Mouse (Mus musculus) spleen, postnatal 36 days (tissue): Measurements from ENCODE around the gene Rab14.

Experiments
- DNase-seq, 2 experiments: peaks; one replicate each; pipeline ENCODE4 v3.0.0; 2022; ENCODE audit warnings: low spot score in 2 of 2, mixed read lengths in 1 of 2

Rab14 gene

DNA sequence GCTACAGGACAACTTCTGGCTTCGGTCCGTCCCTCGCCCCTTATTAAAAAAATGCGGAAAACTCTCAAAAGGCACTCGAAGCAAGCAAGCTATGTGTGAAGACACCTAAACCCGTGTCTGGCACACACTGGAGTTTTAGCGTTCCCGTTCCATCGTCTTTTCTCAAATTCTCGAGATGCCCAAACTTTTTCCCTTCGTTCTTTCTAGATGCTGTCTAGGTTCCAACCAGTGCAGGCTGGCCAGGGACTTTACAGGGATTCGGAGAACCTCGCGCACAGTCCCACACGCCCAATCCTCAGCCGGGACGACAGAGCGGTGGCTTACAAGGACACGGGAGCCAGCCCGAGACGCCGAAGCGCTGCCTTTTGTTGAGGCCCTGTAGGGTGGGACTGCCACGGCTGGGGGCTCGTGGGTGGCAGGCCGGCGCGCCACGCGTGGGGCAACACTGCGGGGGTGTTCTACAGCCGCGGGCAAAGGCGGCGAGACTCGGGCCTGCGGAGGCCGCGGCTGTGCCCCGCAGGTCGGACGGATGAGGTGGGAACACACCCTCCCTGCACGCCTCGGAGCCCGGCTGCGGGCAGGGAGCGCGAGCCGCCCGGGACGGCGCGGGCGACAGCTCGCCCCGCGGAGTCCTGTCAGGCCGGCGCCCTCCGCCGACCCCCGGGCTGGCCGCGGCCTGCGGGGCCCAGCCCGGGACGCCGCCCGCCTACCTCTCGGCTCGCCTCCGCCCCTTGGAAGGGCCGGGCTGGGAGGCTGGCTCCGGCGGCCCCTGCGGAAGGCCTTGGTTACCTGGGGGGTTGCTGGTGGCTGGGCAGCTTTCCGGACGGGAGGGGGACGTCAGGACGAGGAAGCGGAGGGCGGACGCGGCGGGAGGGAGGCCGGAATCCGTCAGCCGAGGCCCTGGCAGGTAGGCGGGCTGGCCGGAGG lies 686 bp downstream of the Rab14 start:
- DNase-seq, result peak; percentile 36 to 43

DNA sequence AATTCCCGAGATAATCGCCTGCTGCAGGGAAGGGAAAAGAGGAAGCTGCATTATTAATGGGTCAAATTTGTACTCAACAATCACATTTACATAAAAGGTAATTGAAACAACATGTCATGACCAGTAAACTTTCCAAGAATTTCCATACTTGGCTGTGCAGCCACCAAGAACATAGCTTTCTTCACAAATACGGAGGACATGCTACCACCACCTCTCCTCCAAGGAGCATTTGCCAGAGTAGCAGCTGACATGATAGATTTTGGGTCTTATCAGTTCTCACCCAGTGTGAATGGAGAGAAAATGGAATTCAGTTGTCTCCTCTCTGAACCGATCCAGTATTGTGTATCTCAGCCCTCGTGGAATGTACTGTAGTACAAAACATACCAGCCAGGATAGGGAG lies 1.4 kb downstream of the Rab14 start:
- DNase-seq, result no peak

DNA sequence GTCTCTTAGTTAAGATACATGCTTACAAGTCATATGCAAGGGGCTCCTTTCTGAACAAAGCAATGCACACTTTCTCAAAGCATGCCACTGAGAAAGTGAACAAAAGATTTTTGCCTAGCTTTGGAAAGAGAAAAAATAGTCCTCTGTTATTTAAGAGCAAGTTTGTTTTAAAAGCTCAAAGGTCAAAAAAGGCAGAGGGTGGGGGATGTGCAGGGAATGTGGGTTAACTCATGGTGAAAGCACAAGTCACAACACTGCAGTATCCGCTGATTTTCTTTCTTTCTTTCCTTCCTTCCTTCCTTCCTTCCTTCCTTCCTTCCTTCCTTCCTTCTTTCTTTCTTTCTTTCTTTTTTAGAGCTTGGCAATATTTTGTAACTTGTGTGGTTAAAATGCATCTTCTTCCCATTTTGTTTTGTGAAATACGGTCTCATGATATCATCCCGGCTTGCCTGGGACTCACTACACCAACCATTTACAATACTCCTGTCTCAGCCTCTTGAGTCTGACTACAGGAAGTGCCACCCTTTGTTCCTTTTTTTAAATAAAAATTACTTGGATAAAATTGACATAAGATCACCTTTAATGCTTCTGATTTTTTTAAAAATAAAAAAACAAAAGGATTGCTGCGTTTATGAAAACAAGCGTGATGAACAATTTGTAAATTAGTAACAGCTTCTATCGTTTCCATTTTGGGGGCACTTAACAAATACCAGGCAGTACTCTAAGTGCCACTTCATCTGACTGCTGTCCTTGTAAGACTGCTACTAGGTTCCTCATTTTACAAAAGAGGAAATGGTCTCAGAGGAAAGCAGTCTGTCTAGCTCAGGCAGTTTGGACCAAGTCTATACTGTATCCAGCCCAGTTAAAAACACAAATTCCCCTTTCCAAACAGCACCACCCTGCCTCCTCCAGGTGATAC lies 5.0 kb downstream of the Rab14 start:
- DNase-seq, result peak; percentile 41 to 54

DNA sequence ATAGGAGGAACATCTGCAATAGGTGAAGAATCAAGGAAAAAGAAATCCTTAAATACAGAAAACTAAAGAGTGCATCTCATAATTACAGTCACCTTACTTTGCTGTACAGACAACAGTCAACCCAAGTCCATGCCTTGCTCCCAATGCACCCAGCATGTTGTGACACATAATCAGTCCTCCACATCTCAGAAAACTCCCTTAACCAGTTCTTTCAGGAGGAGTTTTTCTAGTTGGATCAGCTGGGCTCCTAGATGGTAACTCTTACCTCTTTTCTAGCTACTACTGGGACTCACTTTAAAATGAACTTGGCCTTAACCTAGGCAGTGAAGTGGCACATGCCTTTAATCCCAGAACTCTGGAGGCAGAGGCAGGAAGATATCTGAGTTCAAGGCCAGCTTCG lies 6.9 kb downstream of the Rab14 start:
- DNase-seq, result no peak

DNA sequence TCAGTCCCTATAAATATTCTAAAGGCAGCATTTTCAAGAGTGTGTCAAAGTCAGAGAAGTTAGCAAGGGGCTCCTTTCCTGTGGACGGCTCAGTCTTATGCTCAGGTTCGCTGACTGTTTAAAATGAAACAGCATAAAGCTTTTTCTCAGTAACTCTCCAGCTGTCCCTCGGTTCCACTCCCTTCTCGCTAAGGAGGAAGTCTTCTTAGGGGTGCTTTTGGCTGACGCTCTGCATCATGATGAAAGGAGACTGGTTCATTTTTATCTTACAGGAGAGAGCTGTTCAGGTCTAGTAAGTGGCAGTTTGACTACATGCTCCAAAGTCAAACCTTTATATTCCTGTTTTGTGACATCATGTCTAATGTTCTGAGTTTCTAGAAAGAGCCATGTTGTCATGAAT lies 12.0 kb downstream of the Rab14 start:
- DNase-seq, result no peak

DNA sequence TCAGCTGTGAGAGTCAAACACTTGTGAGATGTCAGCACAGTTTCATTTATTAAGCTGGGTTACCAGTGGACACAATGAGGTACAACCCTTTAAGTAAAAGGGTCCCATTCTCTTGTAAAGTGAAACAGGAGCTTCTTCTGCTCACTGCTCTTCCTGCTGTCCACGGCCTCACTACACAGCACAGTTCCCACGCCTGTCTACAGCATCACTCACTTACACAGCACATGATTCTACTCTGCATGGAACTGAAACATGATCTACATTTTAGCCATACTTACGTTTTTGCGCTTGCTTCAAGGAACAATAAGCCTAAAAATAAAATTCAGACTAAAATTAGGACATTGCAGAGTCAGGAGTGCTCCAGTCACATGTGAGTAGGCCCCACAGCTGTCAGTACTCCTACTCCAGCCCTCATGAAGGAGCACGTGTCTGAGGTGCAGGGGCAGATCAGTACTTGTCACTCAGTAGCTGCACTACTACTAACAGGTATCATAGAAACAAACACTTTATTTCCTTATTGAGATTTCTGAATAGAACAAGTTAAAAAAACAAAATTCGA lies 17.7 kb downstream of the Rab14 start:
- DNase-seq, result no peak

DNA sequence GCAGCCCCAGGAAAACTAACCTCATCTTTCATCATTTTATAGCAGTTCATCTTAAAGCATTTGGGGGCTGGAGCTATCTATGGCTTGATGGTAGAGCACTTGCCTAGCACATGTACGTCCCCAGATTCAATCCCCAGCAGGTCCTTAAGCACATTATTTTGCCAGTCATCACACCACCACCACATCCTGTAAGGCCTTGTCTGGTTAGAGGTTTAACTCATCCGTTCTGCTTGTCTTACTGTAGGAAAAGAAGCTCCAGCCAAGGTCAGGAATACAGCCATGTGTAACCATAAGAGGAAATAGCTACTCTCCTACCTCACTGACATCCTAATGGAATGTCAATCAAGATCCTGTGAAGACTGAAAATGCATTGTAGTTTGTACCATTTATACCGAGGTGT lies 22.8 kb downstream of the Rab14 start:
- DNase-seq, result no peak

DNA sequence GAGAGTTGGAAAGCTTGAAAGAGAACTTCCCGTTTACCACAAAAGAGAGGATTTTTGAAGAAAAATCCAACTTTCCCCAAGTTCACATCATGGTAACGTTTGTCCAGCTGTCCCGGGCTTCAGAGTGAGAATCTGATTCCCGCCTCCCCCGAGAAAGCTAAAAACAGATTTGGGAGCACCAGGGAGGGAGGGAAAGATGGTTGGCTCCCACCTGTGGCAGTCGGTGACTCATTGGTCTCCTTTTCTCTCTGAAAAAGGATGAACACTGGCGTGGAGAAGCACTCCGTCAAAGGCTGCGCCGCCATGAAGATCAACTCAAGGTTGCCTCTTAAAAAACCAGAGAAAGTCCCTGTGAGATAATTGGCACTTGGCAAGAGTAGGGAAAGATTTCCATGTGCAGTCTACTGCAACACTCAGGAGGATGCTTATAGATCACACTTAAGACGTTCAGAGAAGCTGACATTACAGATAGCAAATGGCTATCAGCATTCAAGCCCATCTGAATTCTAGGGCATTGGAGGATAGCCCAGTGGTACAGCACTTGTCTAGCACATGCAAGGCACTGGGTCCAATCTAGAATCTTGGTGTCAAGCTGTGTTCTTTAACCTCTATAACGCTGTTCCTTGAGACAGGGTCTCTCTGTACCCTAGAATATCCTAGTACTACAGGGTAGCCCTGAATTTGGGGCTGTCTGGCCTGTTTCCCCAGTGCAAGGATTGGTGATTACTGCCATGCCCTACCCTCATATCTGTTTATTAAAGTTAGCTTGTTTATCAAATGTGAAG lies 25.4 kb downstream of the Rab14 start:
- no peak for DNase-seq

DNA sequence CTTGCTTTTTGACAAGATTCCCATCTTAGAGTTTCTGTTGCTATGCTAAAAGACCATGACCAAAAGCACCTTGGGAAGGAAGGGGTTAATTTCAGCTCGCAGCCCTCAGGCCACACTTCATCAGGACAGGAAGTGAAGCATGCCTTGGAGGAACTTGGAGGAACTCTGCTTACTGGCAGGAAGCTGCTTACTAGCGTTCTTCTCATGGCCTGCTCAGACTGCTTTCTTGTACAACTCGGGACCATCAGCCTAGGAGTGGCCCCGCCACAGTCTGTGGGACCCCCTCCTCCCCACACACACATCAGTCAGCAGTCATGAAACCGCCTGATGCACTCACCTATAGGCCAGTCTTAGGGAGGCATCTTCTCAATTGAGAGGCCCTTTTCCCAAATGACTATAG lies 26.8 kb downstream of the Rab14 start:
- no peak for DNase-seq

DNA sequence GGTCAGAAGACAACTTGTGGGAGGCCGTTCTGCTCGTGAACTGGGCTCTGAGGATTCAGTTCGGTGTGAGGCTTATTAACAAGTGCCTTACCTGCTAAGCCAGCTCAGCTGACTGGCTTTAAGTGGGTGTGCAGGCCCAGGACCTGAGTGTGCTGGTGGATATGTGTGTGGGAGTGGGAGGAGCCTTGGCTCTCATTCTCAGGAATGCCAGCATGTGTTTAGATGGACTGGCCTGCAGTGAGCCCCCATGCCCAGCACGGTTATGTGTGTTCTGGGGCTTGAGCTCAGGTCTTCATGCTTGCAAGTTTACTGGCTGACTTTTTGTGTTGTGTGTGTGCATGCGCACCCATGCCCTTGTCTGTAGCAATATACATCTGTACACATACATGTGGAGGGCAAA lies 27.3 kb downstream of the Rab14 start:
- no peak for DNase-seq

DNA sequence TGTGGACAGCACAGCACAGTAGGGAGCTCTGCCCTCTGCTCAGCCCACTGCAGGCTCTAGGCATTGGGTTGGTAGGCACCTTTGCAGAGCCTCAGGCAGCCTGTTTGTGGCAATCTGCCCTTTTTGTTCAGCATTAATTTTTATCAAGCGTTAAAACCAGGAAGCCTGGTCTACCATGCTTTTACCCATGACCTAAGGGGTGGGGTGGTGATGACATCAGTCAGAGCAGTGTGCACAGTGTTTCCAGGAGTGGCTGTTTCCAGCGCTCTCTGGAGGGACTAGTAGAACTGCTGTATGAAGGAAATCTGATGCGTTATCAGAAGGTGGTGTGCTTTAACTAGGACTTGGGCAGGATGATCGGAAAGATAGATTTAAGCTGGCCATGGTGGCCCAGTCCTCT lies 28.7 kb downstream of the Rab14 start:
- no peak for DNase-seq

DNA sequence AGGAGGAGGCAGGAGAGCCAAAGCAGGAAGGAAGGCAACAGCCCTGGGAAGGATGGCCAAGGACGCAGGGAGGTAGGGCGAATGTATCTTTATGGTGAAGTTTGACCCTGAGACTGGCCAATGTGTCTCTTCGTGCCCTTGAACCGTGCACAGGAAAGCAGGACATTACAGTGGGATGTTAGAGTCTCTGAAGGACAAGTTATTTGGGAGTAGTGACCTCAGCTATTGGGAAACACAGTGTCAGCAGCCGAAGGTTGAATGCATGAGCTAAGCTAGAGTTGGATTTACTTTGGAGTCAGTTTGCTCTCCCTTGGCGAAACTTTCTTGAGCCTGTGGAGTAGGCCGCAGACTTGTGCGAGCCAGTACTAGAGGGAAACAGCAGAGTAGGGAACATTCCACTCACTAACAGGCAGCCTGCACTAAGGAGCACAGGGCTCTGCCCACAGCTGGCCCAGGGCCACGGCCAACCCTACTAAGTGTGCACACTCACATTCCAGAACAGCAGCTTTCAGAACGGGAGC lies 29.5 kb downstream of the Rab14 start:
- DNase-seq, result no peak

DNA sequence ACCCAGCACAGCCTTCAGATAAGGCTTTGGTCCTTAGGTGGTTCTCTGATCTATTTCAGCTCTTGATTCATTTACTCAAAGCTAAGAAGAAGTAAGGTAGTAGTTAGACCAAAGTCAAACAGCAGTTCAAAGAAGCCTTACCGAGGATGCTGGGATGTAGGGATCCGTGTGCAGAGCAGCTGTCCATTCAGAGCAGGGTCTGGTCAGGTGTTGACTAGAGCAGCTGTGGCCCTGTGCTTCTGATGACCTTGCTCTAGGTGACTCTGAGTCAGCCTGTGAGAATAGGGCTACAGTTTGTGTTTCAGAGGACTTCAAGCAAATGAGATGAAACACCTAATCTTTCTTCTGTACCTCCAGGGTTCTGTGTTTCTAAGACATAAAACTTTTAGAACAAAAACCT lies 31.5 kb downstream of the Rab14 start:
- no peak for DNase-seq

DNA sequence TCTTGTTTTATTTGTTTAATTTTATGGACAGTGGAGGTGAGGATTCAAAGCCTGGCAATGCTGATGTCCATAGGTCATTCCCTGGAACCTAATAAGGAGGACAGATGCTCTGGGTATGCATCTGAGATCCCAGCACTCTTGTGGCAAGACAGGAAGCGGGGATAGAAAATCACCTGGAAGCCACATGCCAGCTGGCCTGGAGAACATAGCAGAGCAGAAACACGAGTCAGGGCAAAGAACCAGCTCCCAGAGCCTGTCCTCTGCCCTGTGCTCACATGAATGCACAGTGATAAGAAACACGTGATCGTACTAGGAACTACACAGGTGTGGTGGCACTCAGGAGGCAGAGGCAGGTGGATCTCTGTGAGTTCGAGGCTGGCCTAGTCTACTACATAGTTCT lies 34.1 kb downstream of the Rab14 start:
- no peak for DNase-seq

DNA sequence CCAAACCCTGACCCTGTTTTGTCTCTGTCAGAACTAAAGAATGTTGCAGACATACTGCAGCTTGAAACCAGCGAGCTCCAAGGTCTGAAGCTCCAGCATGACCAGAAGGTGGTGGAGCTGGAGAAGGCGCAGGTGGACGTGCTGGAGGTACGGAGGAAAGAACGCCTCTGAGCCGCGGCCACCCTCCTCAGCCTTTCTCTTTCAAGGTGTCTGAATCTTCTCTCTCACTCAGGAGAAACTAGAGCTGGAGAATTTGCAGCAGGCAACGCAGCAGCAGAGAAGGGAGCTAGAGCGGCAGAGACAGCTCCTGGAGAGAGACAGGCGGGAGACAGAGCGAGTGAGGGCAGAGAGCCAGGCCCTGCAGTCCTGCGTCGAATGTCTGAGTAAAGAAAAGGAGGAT lies 35.5 kb downstream of the Rab14 start:
- no peak for DNase-seq

DNA sequence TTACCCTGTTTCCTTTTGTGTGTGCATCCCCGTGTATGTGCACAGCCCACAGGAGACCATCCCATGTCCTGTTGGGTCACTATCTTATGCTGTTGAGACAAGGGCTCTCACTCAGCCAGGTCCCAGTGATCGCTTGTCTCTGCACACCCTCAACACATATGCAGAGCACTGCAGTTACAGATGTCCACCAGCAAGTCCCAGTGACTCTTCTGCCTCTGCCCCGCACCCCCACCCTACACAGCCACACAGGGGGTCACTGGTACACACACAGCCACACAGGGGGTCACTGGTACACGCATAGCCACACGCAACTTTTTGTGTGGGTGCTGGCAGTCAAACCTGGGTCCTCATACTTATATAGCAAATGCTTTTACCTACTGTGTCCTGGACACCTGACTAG lies 37.5 kb downstream of the Rab14 start:
- DNase-seq, result no peak

DNA sequence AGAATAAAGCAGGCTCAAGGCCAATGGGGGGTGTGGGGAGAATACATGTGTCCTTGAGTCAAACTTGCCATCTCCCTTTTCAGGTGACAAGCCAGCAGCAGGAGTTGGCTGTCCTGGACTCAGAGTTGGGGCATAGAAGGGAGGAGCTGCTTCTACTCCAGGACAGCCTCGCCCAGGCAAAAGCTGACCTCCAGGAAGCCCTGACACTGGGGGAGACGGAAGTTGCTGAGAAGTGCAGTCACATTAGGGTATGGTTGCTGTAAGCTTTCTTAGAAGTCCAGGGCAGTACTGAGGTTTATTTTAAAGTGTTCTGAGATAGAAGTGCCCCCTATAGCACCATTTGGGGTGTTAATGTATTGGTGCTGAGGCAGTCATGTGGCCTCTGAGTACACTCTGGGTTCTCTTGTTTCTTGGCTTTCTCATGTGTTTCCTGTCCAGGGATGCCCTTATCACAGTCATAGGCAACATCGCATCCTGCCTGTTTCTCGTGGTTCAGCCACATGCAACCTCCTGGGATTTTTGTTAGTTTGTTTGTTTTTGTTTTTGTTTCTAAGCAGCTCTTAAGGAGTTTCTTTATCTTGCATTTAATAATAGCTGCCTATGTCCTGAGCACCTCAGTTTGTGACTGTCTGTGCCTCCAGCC lies 39.0 kb downstream of the Rab14 start:
- no peak for DNase-seq

DNA sequence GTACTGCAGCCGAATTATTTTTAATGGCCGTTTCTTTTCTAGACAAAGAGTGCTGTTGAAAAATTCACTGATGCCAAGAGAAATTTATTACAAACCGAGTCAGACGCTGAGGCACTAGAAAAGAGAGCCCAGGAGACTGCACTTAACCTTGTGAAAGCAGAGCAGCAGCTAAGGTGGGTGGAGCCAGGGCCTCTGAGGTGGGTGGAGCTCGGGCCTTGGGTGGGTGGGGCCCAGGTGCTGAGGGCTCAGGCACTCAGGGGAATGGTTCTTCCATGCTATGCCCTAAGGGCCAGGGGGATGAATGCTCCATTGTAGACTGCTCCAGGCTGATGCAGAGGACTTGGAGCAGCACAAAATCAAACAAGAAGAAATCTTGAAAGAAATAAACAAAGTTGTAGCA lies 40.7 kb downstream of the Rab14 start:
- no peak for DNase-seq

DNA sequence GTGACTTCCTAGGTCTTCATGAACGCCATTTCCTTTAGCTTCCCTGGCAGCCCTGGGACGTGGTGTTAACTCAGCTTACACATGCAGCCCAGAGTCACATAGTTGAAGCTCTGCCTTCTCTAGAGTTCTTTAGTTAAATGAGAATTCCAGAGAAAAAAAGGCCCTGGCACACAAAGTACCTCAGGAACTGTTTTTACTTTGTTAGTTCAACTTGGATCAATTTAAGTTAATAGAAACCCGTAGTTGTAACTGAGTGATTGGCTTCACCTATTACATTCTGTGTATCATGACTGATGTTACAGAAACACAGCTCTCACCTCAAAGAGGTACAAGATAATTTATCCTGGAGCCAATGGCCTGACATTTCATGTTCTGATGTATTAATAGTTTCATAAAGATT lies 42.6 kb downstream of the Rab14 start:
- DNase-seq, result no peak

DNA sequence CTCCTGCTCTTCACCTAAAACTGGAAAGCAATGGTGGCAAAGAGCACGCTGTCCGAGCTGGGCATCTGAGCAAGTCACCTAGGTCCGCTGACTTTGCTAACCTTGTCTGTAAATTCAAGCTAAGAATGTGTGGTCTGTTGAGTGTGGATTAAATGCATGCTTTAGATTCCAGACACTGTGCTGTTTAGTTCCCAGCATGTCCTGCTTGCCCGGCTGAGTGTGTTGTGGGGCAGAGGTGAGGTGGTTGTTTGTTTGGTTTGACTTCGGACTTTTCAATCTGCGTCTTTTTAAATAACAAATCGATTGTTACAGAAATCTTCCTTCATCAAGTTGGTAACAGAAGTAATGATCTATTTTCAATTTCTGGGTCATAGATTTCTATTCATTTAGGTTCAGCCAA lies 43.1 kb downstream of the Rab14 start:
- DNase-seq, result no peak

DNA sequence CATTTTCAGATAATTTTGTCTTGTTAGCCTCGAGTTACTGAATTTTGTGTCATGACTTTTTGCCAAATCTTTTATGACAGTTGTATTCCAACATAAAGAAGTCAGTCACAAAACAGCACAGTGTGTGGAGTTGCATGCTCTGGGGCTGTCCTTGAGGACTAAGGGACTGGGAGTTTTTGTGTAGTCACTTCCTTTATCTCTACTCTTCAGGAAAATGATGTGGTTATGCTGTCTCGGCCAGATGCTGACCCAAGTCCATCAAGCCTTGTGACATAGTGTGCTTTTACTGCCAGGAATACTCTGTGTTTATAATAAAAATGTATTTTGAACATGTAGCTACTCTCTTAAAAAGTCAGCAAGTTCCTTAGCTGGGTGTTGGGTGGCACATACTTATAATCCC lies 43.9 kb downstream of the Rab14 start:
- DNase-seq, result no peak
